Mouse (Mus musculus): ENCODE data around the gene Cacna1b. TPM values are rescaled to one million over a fixed set of nuclear protein-coding genes. Genes with fewer than 3 reads are reported as not detected.

Gene Cacna1b
- polyA plus RNA-seq, 1 experiment from 2014 or later, result 0.19 TPM

- Histone ChIP-seq H3K27ac (no peak overlapping the region), H3K79me2 (ENCODE audit: inconsistent target) (no peaks in the 10 kb centered on the region), H3K4me3 (ENCODE audit: inconsistent target) (no peak overlapping the region), H3K36me3 (ENCODE audit: inconsistent target) (no peaks in the 10 kb centered on the region)
- WGBS (ENCODE audit: missing documents), result 100% methylated on average over 2 of the region's 2 CpGs
These were observed 72.6 kb downstream of the Cacna1b start for GRCm38 (mm10) chr2:24690356-24690755.

GRCm38 (mm10) chr2:24685347-24685746 is 77.6 kb downstream of the Cacna1b start:
- Histone ChIP-seq H3K4me3 (ENCODE audit: inconsistent target) (no peak overlapping the region), H3K36me3 (ENCODE audit: inconsistent target) (no peaks in the 10 kb centered on the region), H3K79me2 (ENCODE audit: inconsistent target) (no peaks in the 10 kb centered on the region), H3K27ac (no peak overlapping the region)
- WGBS (ENCODE audit: missing documents), result 88% methylated on average over 5 of the region's 5 CpGs

- Histone ChIP-seq H3K36me3 (ENCODE audit: inconsistent target) (no peaks in the 10 kb centered on the region), H3K79me2 (ENCODE audit: inconsistent target) (no peaks in the 10 kb centered on the region), H3K27ac (no peak overlapping the region), H3K4me3 (ENCODE audit: inconsistent target) (no peak overlapping the region)
- WGBS (ENCODE audit: missing documents), result 93% methylated on average over 4 of the region's 4 CpGs
These were observed 78.2 kb downstream of the Cacna1b start for GRCm38 (mm10) chr2:24684796-24685195.

- no peaks in the 10 kb centered on the region for H3K36me3 ChIP-seq (ENCODE audit: inconsistent target)
- 85% methylated on average over 3 of the region's 3 CpGs for WGBS (ENCODE audit: missing documents)
- H3K4me3 ChIP-seq (ENCODE audit: inconsistent target), result no peak overlapping the region
- H3K27ac ChIP-seq, result no peak overlapping the region
- H3K79me2 ChIP-seq (ENCODE audit: inconsistent target), result no peaks in the 10 kb centered on the region
These were observed 79.7 kb downstream of the Cacna1b start for GRCm38 (mm10) chr2:24683266-24683665.

- WGBS (ENCODE audit: missing documents), result 100% methylated on average over 1 of the region's 1 CpGs
- Histone ChIP-seq H3K4me3 (ENCODE audit: inconsistent target) (no peak overlapping the region), H3K36me3 (ENCODE audit: inconsistent target) (no peaks in the 10 kb centered on the region), H3K79me2 (ENCODE audit: inconsistent target) (no peaks in the 10 kb centered on the region), H3K27ac (no peak overlapping the region)
These were observed 82.2 kb downstream of the Cacna1b start for GRCm38 (mm10) chr2:24680731-24681130.

GRCm38 (mm10) chr2:24680176-24680575 is 82.8 kb downstream of the Cacna1b start:
- Histone ChIP-seq H3K36me3 (ENCODE audit: inconsistent target) (no peaks in the 10 kb centered on the region), H3K79me2 (ENCODE audit: inconsistent target) (no peaks in the 10 kb centered on the region), H3K4me3 (ENCODE audit: inconsistent target) (no peak overlapping the region), H3K27ac (no peak overlapping the region)
- WGBS (ENCODE audit: missing documents), result 97% methylated on average over 2 of the region's 2 CpGs

GRCm38 (mm10) chr2:24679012-24679651 is 83.8 kb downstream of the Cacna1b start:
- no peak overlapping the region for H3K4me3 ChIP-seq (ENCODE audit: inconsistent target)
- no peak overlapping the region for H3K27ac ChIP-seq
- H3K36me3 ChIP-seq (ENCODE audit: inconsistent target), result no peaks in the 10 kb centered on the region
- 35% methylated on average over 50 of the region's 50 CpGs for WGBS (ENCODE audit: missing documents)
- no peaks in the 10 kb centered on the region for H3K79me2 ChIP-seq (ENCODE audit: inconsistent target)

- WGBS (ENCODE audit: missing documents), result 85% methylated on average over 5 of the region's 5 CpGs
- no peak overlapping the region for H3K27ac ChIP-seq
- H3K4me3 ChIP-seq (ENCODE audit: inconsistent target), result no peak overlapping the region
These were observed 84.4 kb downstream of the Cacna1b start for GRCm38 (mm10) chr2:24678538-24678937.

GRCm38 (mm10) chr2:24678110-24678509 is 84.8 kb downstream of the Cacna1b start:
- H3K4me3 ChIP-seq (ENCODE audit: inconsistent target), result no peak overlapping the region
- WGBS (ENCODE audit: missing documents), result 100% methylated on average over 4 of the region's 4 CpGs
- H3K36me3 ChIP-seq (ENCODE audit: inconsistent target), result no peaks in the 10 kb centered on the region
- no peaks in the 10 kb centered on the region for H3K79me2 ChIP-seq (ENCODE audit: inconsistent target)
- H3K27ac ChIP-seq, result no peak overlapping the region

More at GRCm38 (mm10) chr2:24678538-24678937, 84.4 kb downstream of the Cacna1b start:
- Histone ChIP-seq H3K79me2 (ENCODE audit: inconsistent target) (no peaks in the 10 kb centered on the region), H3K36me3 (ENCODE audit: inconsistent target) (no peaks in the 10 kb centered on the region)

GRCm38 (mm10) chr2:24677629-24678028 is 85.3 kb downstream of the Cacna1b start:
- no peak overlapping the region for H3K27ac ChIP-seq
- 87% methylated on average over 3 of the region's 3 CpGs for WGBS (ENCODE audit: missing documents)
- H3K79me2 ChIP-seq (ENCODE audit: inconsistent target), result no peaks in the 10 kb centered on the region
- H3K4me3 ChIP-seq (ENCODE audit: inconsistent target), result no peak overlapping the region
- H3K36me3 ChIP-seq (ENCODE audit: inconsistent target), result no peaks in the 10 kb centered on the region

- no peaks in the 10 kb centered on the region for H3K79me2 ChIP-seq (ENCODE audit: inconsistent target)
- 32% methylated on average over 5 of the region's 6 CpGs for WGBS (ENCODE audit: missing documents)
- no peak overlapping the region for H3K4me3 ChIP-seq (ENCODE audit: inconsistent target)
- H3K36me3 ChIP-seq (ENCODE audit: inconsistent target), result no peaks in the 10 kb centered on the region
- H3K27ac ChIP-seq, result no peak overlapping the region
These were observed 88.4 kb downstream of the Cacna1b start for GRCm38 (mm10) chr2:24674432-24675006.

GRCm38 (mm10) chr2:24668598-24668997 is 94.4 kb downstream of the Cacna1b start:
- Histone ChIP-seq H3K36me3 (ENCODE audit: inconsistent target) (no peaks in the 10 kb centered on the region), H3K4me3 (ENCODE audit: inconsistent target) (no peak overlapping the region), H3K79me2 (ENCODE audit: inconsistent target) (no peaks in the 10 kb centered on the region), H3K27ac (no peak overlapping the region)
- 95% methylated on average over 5 of the region's 5 CpGs for WGBS (ENCODE audit: missing documents)

GRCm38 (mm10) chr2:24664678-24665257 is 98.2 kb downstream of the Cacna1b start:
- Histone ChIP-seq H3K79me2 (ENCODE audit: inconsistent target) (no peaks in the 10 kb centered on the region), H3K27ac (no peak overlapping the region), H3K4me3 (ENCODE audit: inconsistent target) (no peak overlapping the region), H3K36me3 (ENCODE audit: inconsistent target) (no peaks in the 10 kb centered on the region)
- WGBS (ENCODE audit: missing documents), result 79% methylated on average over 7 of the region's 9 CpGs

- no peaks in the 10 kb centered on the region for H3K36me3 ChIP-seq (ENCODE audit: inconsistent target)
- no peaks in the 10 kb centered on the region for H3K79me2 ChIP-seq (ENCODE audit: inconsistent target)
- no peak overlapping the region for H3K4me3 ChIP-seq (ENCODE audit: inconsistent target)
- 91% methylated on average over 6 of the region's 6 CpGs for WGBS (ENCODE audit: missing documents)
- H3K27ac ChIP-seq, result no peak overlapping the region
These were observed 103.7 kb downstream of the Cacna1b start for GRCm38 (mm10) chr2:24659150-24659775.

GRCm38 (mm10) chr2:24648503-24648902 is 114.4 kb downstream of the Cacna1b start:
- Histone ChIP-seq H3K4me3 (ENCODE audit: inconsistent target) (no peak overlapping the region), H3K27ac (no peak overlapping the region), H3K79me2 (ENCODE audit: inconsistent target) (no peaks in the 10 kb centered on the region), H3K36me3 (ENCODE audit: inconsistent target) (no peaks in the 10 kb centered on the region)
- 91% methylated on average over 6 of the region's 6 CpGs for WGBS (ENCODE audit: missing documents)
